Mouse (Mus musculus) brain, adult 2 months (tissue): ENCODE results near the gene Cct8l1.
A peak's percentile ranks its signal among the peaks of the same experiment; 100 is the strongest.

Source experiments
- DNase-seq: peaks from one replicate; pipeline ENCODE4 v3.0.0; 2011; ENCODE audit warnings: low read depth, low spot score

The Cct8l1 gene

GRCm38 (mm10) chr5:25529529-25530421, 13.9 kb downstream of the Cct8l1 start:
- DNase-seq: peak; percentile 100

GRCm38 (mm10) chr5:25530629-25531028, 14.8 kb downstream of the Cct8l1 start:
- no peak for DNase-seq

- DNase-seq: peak; percentile 69
Observed at GRCm38 (mm10) chr5:25532256-25533147, 16.6 kb downstream of the Cct8l1 start.

GRCm38 (mm10) chr5:25533298-25533697, 17.4 kb downstream of the Cct8l1 start:
- no peak for DNase-seq

- DNase-seq: no peak
Observed at GRCm38 (mm10) chr5:25535566-25535965, 19.7 kb downstream of the Cct8l1 start.

- no peak for DNase-seq
Observed at GRCm38 (mm10) chr5:25536451-25536850, 20.6 kb downstream of the Cct8l1 start.

GRCm38 (mm10) chr5:25536921-25537409, 21.1 kb downstream of the Cct8l1 start:
- DNase-seq: peak; percentile 29

DNA sequence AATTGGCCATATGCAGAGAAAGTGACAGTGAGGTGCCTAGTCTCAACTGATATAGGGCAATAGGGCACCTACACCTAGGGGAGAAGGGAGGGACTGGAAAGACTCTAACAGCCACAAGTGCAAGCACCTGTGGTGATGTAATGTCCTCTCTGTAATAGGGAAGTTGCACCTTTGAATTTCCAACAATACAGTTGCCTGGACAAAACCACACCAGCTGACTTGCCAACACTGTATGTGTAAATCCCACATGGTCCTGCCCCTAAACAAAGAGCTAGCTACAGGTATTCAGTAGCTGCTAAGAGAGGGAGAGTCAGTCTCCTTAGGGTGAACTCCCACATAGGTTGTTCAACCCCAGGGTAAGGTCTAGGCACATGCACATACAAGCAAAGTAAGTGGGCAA, 24.5 kb downstream of the Cct8l1 start:
- DNase-seq: no peak

DNA sequence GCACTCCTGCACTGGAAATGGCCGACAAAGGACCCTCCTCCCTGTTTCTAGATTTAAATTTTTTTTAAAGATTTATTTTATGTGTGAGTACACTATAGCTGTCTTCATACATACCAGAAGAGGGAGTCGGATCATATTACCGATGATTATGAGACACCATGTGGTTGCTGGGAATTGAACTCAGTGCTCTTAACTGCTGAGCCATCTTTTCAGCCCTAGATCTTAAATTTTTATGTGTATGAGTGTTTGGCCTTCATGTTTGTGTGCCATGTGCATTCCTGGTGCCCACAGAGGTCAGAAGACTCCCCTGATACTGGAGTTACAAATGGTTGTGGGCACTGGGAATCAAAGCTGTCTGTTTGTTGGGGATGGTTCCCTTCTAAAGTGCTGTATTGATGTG, 25.1 kb downstream of the Cct8l1 start:
- DNase-seq: no peak

DNA sequence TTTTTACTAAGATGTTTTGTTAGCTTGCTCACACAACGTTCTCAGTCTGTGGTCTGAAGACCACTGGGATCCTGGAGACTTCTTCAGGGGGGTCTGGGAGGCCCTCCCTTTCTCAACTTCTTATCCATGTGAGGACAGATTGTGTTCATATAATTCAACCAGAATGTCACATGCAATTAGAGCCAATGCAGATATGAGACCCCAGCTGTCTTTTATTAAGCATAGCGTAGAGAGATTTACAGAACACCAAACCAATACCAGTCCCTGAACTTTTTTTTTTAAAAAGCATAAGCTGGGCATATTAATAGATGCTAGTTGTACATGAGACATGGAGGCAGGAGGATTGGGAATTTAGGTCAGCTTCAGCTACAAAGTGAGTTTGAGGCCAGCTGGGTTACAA, 25.8 kb downstream of the Cct8l1 start:
- no peak for DNase-seq

GRCm38 (mm10) chr5:25544061-25544460, 28.2 kb downstream of the Cct8l1 start:
- DNase-seq: peak; percentile 41

DNA sequence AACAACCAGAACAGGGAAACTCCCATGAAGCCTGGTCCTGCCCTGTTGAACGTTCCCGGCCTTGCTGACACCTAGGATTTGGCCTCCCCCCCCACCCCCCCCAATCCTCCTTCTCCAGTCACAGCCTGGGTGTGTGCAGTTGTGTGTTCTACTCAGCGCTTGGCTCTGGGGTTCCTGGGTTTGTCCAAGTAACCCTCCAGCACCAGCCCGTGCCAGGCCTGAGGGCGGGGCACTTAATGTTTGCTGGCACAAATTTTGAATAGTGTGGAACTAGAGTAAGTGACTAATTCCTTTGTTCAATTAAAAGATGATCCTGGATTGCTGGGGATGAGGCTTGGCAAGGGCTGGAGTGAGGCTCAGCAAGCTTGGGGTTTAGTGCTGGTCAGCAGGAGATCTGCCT, 28.7 kb downstream of the Cct8l1 start:
- no peak for DNase-seq

DNA sequence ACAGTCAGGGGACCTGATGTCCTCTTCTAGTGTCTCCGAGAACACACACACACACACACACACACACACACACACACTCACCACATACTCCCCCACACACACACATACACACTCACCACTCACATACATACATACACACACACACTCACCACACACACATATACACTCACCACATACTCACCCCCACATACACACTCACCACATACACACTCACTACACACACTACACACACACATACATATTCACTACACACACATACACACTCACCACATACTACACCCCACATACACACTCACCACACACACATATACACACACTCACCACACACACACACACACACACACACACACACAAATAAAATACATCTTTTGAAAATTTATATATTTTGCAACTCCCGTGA, 31.0 kb downstream of the Cct8l1 start:
- no peak for DNase-seq

DNA sequence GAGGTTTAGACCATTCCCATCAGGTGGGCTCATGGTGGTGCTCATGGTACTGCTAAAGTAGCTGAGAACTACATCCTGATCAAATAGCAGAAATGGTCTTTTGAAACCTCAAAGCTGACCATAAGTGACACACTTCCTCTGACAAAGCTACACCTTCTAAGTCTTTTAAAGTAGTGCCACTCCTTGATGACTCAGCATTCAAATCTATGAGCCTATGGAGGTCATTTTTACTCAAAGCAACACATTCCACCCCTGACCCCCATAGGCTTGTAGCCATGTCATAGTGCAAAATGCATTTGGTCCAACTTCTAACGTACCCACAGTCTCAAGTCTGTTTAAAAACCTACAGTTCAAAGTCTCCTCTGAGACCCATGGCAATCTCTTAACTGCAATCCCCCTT, 35.0 kb downstream of the Cct8l1 start:
- DNase-seq: no peak

- no peak for DNase-seq
Observed at GRCm38 (mm10) chr5:25554210-25554609, 38.3 kb downstream of the Cct8l1 start.

GRCm38 (mm10) chr5:25554689-25555088, 38.8 kb downstream of the Cct8l1 start:
- no peak for DNase-seq

DNA sequence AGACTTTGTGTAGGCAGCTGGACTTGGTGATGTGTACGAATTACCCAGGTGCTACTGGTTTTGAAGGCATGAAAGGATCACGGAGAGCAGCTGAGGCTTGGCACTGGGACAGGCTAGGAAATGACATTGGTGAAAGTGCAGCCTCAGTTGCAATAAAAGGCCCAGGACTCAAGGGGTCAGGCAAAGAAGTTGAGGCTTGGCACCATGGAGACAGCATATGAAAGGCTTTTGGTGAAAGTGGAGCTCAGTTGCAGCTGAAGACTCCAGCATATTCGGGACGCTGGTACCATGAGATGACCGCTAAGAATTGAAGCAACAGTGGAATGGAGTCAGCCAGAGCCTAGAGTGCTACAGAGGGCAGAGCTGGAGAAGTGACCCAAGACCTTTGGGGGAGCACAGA, 39.8 kb downstream of the Cct8l1 start:
- no peak for DNase-seq

DNA sequence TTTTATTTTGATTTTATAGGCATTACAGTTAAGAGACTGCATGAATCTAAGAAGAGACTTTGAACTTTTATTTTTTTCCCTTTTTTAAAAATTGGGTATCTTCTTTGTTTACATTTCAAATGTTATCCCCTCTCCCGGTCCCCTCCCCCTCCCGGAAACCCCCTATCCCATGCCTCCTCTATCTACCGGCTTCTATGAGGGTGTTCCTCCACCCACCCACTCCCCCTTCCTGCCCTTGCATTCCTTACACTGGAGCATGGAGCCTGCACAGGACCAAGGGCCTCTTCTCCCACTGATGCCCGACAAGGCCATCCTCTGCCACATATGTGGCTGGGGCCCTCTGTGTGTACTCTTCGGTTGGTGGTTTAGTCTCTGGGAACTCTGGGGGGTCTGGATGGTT, 40.5 kb downstream of the Cct8l1 start:
- DNase-seq: no peak
